Mouse (Mus musculus) embryonic facial prominence, embryonic 11.5 days (tissue): ENCODE results near the gene Lkaaear1. TPM values are rescaled to one million over a fixed set of nuclear protein-coding genes. Genes with fewer than 3 reads are reported as not detected.
A peak's percentile ranks its signal among the peaks of the same experiment; 100 is the strongest.

Experiments
- ATAC-seq: fragments of 200-750 bp; cut with Nextera tagmentation; replicated peaks from 2 replicates; pipeline ENCODE4 v1.8.0; 2017; ENCODE audit warnings: low read depth; ENCODE audit not compliant: insufficient number of reproducible peaks, low FRiP score, low TSS enrichment
- DNase-seq: peaks from one replicate; pipeline ENCODE4 v3.0.0-alpha.2; 2015; ENCODE audit warnings: low spot score
- H3K27ac ChIP-seq: fragments of 300-500 bp; sonication (generic); replicated peaks from 2 replicates; pipeline ENCODE4 v1.5.1; 2014; ENCODE audit warnings: mild to moderate bottlenecking, low read depth, low read length, control low read depth
- H3K27me3 ChIP-seq: fragments of 300-500 bp; sonication (generic); 2 replicates; pipeline ENCODE4 v1.6.1; 2014; ENCODE audit warnings: mild to moderate bottlenecking, low read length, moderate library complexity, mixed read lengths; ENCODE audit not compliant: control insufficient read depth, insufficient read depth
- H3K36me3 ChIP-seq: fragments of 300-500 bp; sonication (generic); replicated peaks from 2 replicates; pipeline ENCODE4 v1.6.1; 2014; ENCODE audit warnings: low read depth, mild to moderate bottlenecking, low read length, moderate library complexity, mixed read lengths; ENCODE audit not compliant: control insufficient read depth, insufficient read depth
- H3K4me1 ChIP-seq: fragments of 300-500 bp; sonication (generic); 2 replicates; pipeline ENCODE4 v1.6.1; 2014; ENCODE audit warnings: low read length, mixed read lengths; ENCODE audit not compliant: control insufficient read depth, insufficient read depth
- H3K4me2 ChIP-seq: fragments of 300-500 bp; sonication (generic); 2 replicates; pipeline ENCODE4 v1.6.1; 2014; ENCODE audit warnings: low read depth, mild to moderate bottlenecking, control low read depth, low read length, moderate library complexity
- H3K4me3 ChIP-seq: fragments of 300-500 bp; sonication (generic); 2 replicates; pipeline ENCODE4 v1.5.1; 2014; ENCODE audit warnings: low read depth, low read length, control low read depth
- H3K9ac ChIP-seq: fragments of 300-500 bp; sonication (generic); replicated peaks from 2 replicates; pipeline ENCODE4 v1.6.1; 2014; ENCODE audit warnings: mild to moderate bottlenecking, control low read depth, low read length
- H3K9me3 ChIP-seq: fragments of 300-500 bp; sonication (generic); replicated peaks from 2 replicates; pipeline ENCODE4 v1.6.1; 2016; ENCODE audit warnings: mild to moderate bottlenecking, low read length, inconsistent platforms, mixed read lengths; ENCODE audit not compliant: control insufficient read depth
- WGBS: fragments of 180-500 bp; shearing (Covaris S2); extraction: QIAGEN DNeasy Blood & Tissue Kit; methylation state at CpG from one replicate; pipeline ENCODE4 v1.1.7; 2014; 5-methylcytosine and 5-hydroxymethylcytosine counted together
- polyA plus RNA-seq: library from polyadenylated mRNA; unstranded; fragments of >200 nt; fragmentation: Nextera tagmentation; extraction: Ambion mirVana; gene quantifications from 2 replicates; pipeline ENCODE4 v1.2.1, GENCODE M21; 2014

The Lkaaear1 gene
- polyA plus RNA-seq, 1 experiment from 2014 or later = not detected

DNA sequence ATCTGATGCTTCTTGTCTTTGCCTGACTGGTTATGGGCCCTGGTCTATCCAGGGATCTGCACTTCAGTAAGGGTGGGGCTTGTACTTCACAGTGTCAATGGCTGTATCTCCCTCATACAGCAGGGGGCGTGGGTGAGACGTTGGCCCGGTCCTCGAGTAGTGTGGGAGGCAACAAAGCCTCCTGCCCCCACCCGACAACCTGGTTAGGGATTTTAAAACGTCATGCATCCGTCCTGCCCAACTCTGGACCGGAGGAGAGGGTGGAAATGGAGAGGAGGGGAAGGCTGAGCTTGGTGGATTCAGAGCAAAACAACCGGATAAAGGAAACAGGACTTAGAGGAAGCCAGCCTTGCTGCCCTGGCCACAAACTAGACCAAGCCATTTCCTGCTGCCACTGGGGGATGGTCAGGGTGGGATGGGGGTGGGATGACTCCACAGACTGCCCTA is 38.6 kb downstream of the Lkaaear1 start:
- DNase-seq = peak; percentile 71
- Histone ChIP-seq H3K9me3 (no peaks in the 10 kb centered on the region), H3K4me3 (no peak overlapping the region), H3K4me1 (no peaks in the 10 kb centered on the region), H3K36me3 (peaks cover 5% of the 10 kb centered on the region), H3K4me2 (no peak overlapping the region), H3K9ac (no peak overlapping the region; the same call in 1 of the 2 replicates), H3K27me3 (no peaks in the 10 kb centered on the region), H3K27ac (no peak overlapping the region)
- 12% methylated on average over 9 of the region's 9 CpGs for WGBS
- ATAC-seq = peak; percentile 59; the same call in 1 of the 2 replicates

- H3K4me2 ChIP-seq = no peak overlapping the region
- H3K4me3 ChIP-seq = no peak overlapping the region
- H3K27ac ChIP-seq = no peak overlapping the region
- 36% methylated on average over 17 of the region's 17 CpGs for WGBS
- H3K36me3 ChIP-seq = peaks cover 5% of the 10 kb centered on the region
- H3K4me1 ChIP-seq = no peaks in the 10 kb centered on the region
- no peaks in the 10 kb centered on the region for H3K27me3 ChIP-seq
- ATAC-seq (no peak; the same call in 1 of the 2 replicates), DNase-seq (peak; percentile 62)
- H3K9me3 ChIP-seq = no peaks in the 10 kb centered on the region
- no peak overlapping the region; the same call in 1 of the 2 replicates for H3K9ac ChIP-seq
Measured at GRCm38 (mm10) chr2:181658930-181659555, 39.2 kb downstream of the Lkaaear1 start.

- H3K36me3 ChIP-seq = peaks cover 5% of the 10 kb centered on the region
- no peak for ATAC-seq
- H3K4me2 ChIP-seq = no peak overlapping the region
- no peaks in the 10 kb centered on the region for H3K27me3 ChIP-seq
- no peaks in the 10 kb centered on the region for H3K4me1 ChIP-seq
- no peak overlapping the region for H3K4me3 ChIP-seq
- no peaks in the 10 kb centered on the region for H3K9me3 ChIP-seq
- no peak overlapping the region for H3K27ac ChIP-seq
- no peak overlapping the region for H3K9ac ChIP-seq
- DNase-seq = no peak
- WGBS = 78% methylated on average over 7 of the region's 7 CpGs
Measured at GRCm38 (mm10) chr2:181658528-181658927, 39.7 kb downstream of the Lkaaear1 start.

DNA sequence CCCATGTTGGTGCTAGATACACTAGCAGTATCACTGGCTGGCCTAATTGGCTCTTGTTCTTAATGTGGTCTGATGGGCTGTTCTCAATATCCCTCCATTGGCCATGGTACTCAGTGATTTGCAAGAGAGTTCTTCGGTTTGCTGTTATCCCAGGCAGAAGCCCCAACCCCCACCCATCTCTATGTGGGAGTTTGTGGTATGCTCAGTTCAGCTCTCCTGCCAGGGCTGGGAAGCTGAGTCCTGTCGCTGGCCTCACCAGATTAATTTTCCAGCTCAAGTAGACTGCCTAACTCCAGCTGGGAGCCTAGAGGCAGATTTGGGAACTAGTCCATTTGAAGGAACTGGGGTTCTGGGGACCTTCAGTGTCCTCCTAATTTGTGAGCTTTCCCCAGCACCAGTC is 40.8 kb downstream of the Lkaaear1 start:
- DNase-seq (no peak), ATAC-seq (no peak)
- Histone ChIP-seq H3K9ac (no peak overlapping the region), H3K4me1 (no peaks in the 10 kb centered on the region), H3K36me3 (peaks cover 5% of the 10 kb centered on the region), H3K4me3 (no peak overlapping the region), H3K4me2 (no peak overlapping the region), H3K27me3 (no peaks in the 10 kb centered on the region), H3K9me3 (no peaks in the 10 kb centered on the region), H3K27ac (no peak overlapping the region)
- 60% methylated on average over 2 of the region's 2 CpGs for WGBS

GRCm38 (mm10) chr2:181656734-181657133 is 41.5 kb downstream of the Lkaaear1 start, which contains the start of gene Gm29797:
TSS of gene Gm29797 (plus strand) at chr2:181657034.
- Histone ChIP-seq H3K36me3 (peaks cover 5% of the 10 kb centered on the region), H3K27me3 (no peaks in the 10 kb centered on the region), H3K4me1 (no peaks in the 10 kb centered on the region), H3K4me2 (no peak within 1 kb of the TSS), H3K27ac (no peak within 1 kb of the TSS), H3K9ac (no peak within 1 kb of the TSS), H3K4me3 (no peak within 1 kb of the TSS), H3K9me3 (no peaks in the 10 kb centered on the region)
- ATAC-seq = no peak
- 58% methylated on average over 3 of the region's 3 CpGs for WGBS
- no peak for DNase-seq

DNA sequence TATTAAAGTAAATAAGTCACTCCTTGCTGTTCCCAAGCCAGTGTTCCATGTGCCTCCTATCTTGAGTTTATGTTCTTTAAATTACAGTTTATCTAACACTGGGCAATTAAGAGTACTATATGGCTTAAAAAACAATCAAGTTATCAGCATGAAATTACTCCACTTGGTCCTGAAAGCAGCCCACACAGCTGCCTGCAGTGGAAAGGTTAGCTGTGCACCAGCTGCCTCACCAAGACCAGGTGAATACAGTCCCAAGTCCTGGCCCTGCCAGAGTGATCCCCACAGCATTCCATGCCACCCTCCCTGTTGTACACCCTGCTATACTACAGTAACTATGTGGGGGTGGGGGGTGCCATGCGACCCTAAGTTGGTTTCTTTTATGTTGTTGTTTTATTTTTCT is 44.7 kb downstream of the Lkaaear1 start:
- ATAC-seq (no peak), DNase-seq (no peak)
- H3K4me3 ChIP-seq = no peak overlapping the region
- H3K4me2 ChIP-seq = no peak overlapping the region
- no peaks in the 10 kb centered on the region for H3K9me3 ChIP-seq
- 74% methylated on average over 1 of the region's 1 CpGs for WGBS
- no peaks in the 10 kb centered on the region for H3K4me1 ChIP-seq
- peaks cover 13% of the 10 kb centered on the region for H3K36me3 ChIP-seq
- H3K27ac ChIP-seq = no peak overlapping the region
- H3K9ac ChIP-seq = no peak overlapping the region
- H3K27me3 ChIP-seq = no peaks in the 10 kb centered on the region

DNA sequence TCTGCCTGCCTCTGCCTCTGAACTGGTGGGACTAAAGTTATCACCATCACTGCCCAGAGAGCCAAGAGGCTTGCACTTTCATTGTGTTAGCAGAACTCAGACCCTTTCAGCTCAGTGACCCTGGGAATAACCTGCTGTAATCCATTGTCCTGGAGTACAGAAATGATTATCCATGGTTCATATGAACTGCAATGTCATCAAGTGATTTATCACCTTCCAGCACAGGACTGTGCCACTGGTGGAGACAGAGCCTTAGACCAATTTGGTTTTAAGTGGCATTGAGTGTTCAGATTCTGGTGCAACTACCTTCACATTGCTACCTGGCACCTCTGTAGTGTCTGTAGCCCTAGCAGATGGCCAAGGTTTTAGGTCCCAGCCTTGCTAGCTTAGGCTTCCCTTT is 45.2 kb downstream of the Lkaaear1 start:
- peaks cover 17% of the 10 kb centered on the region for H3K36me3 ChIP-seq
- no peak for DNase-seq
- H3K4me3 ChIP-seq = no peak overlapping the region
- H3K27ac ChIP-seq = no peak overlapping the region
- no peaks in the 10 kb centered on the region for H3K9me3 ChIP-seq
- no peak overlapping the region for H3K4me2 ChIP-seq
- no peaks in the 10 kb centered on the region for H3K4me1 ChIP-seq
- no peak for ATAC-seq
- no peak overlapping the region for H3K9ac ChIP-seq
- no peaks in the 10 kb centered on the region for H3K27me3 ChIP-seq

GRCm38 (mm10) chr2:181648926-181649325 is 49.3 kb downstream of the Lkaaear1 start:
- DNase-seq (no peak), ATAC-seq (no peak)
- no peaks in the 10 kb centered on the region for H3K27me3 ChIP-seq
- no peak overlapping the region for H3K4me3 ChIP-seq
- H3K9ac ChIP-seq = no peak overlapping the region
- H3K4me2 ChIP-seq = no peak overlapping the region
- H3K27ac ChIP-seq = no peak overlapping the region
- H3K36me3 ChIP-seq = peaks cover 12% of the 10 kb centered on the region
- no peaks in the 10 kb centered on the region for H3K4me1 ChIP-seq
- 87% methylated on average over 10 of the region's 10 CpGs for WGBS
- H3K9me3 ChIP-seq = no peaks in the 10 kb centered on the region
